9 mouse cellular contexts compared by ENCODE assay signal in genomic region chr3:35482296-35482695, GRCm38 (mm10).
DNase-seq lines count a peak whose midpoint lies in the region; ATAC-seq and TF ChIP-seq lines count a peak whose summit lies in the region.
"Had no signal": no experiment of that assay in that cellular context is flagged by ENCODE, and none has a peak within 500 bp of the region (broad histone marks: within the 10 kb centered on the region; RNA-seq: fewer than 3 reads in every experiment).

No protein-coding gene starts in this region.

- WGBS in cerebellum, adult 2 months, result 2% methylated on average over 6 of the region's 6 CpGs
- 9% methylated on average over 6 of the region's 6 CpGs for WGBS in liver, postnatal 0 days (ENCODE audit: insufficient replicate concordance)

- no peak overlapping the region for H3K9ac ChIP-seq in liver, postnatal 0 days (replicated peaks)
- H3K9ac ChIP-seq: limb, embryonic 15.5 days had no signal

- DNase-seq in urinary bladder, postnatal 25 days (ENCODE audit: low spot score), result peak; percentile 24
- DNase-seq in urinary bladder, adult 2 months (ENCODE audit: low spot score), result no peak
- DNase-seq in cerebellum, adult 2 months, result peak; percentile 39 to 49
- DNase-seq in kidney, adult 9 months, result peak; percentile 46
- DNase-seq in liver, postnatal 0 days, result peak; percentile 24
- peak; percentile 66 for DNase-seq in retina, postnatal 7 days (ENCODE audit: low read depth, low spot score)

- no peak for TF ChIP-seq POLR2A in cerebellum, adult 2 months (IDR thresholded peaks at IDR 0.05; ENCODE audit: borderline replicate concordance, insufficient read depth, low read length)

- no peaks in the 10 kb centered on the region for H3K27me3 ChIP-seq in cerebellum, adult 2 months (ENCODE audit: control insufficient read depth, insufficient read depth, low read length)
- 0 out of 2 replicates have a peak, but pooled peaks cover 3% of the 10 kb centered on the region for H3K27me3 ChIP-seq in liver, postnatal 0 days (ENCODE audit: insufficient read depth, low read length)

- peak; percentile 91 for ATAC-seq in frontal cortex, adult (ENCODE audit: low TSS enrichment)
- no peak for ATAC-seq in liver, postnatal 0 days
- no peak for ATAC-seq in megakaryocyte, adult 5-6 weeks (ENCODE audit: poor library complexity, severe bottlenecking)

- TF ChIP-seq EP300 in liver, postnatal 0 days (IDR thresholded peaks at IDR 0.05; ENCODE audit: low read depth), result no peak

- H3K9me3 ChIP-seq in liver, postnatal 0 days (ENCODE audit: low read length), result no peaks in the 10 kb centered on the region
- H3K9me3 ChIP-seq: limb, embryonic 15.5 days had no signal

- TF ChIP-seq CTCF in cerebellum, adult 2 months (IDR thresholded peaks at IDR 0.05; ENCODE audit: borderline replicate concordance, insufficient read depth, low read depth, low read length), result peak; percentile 70
- peak; percentile 72 for TF ChIP-seq CTCF in liver, postnatal 0 days (IDR thresholded peaks at IDR 0.05; ENCODE audit: low read depth)

- H3K27ac ChIP-seq in cerebellum, adult 2 months (ENCODE audit: insufficient read depth, low read length), result no peak overlapping the region
- no peak overlapping the region for H3K27ac ChIP-seq in liver, postnatal 0 days (ENCODE audit: low read depth)
- H3K27ac ChIP-seq: limb, embryonic 15.5 days had no signal

- H3K4me2 ChIP-seq in liver, postnatal 0 days (ENCODE audit: low read depth, low read length), result no peak overlapping the region
- H3K4me2 ChIP-seq: limb, embryonic 15.5 days had no signal

- no peak overlapping the region for H3K4me3 ChIP-seq in cerebellum, adult 2 months (replicated peaks; ENCODE audit: insufficient read depth, low read depth, low read length)
- H3K4me3 ChIP-seq in liver, postnatal 0 days (ENCODE audit: low read depth, low read length), result no peak overlapping the region
- H3K4me3 ChIP-seq: limb, embryonic 15.5 days had no signal

- H3K36me3 ChIP-seq in liver, postnatal 0 days (replicated peaks; ENCODE audit: insufficient read depth, low read length), result no peaks in the 10 kb centered on the region
- H3K36me3 ChIP-seq: limb, embryonic 15.5 days had no signal

- no peaks in the 10 kb centered on the region for H3K4me1 ChIP-seq in cerebellum, adult 2 months (ENCODE audit: control insufficient read depth, insufficient read depth, low read length)
- no peaks in the 10 kb centered on the region for H3K4me1 ChIP-seq in liver, postnatal 0 days (ENCODE audit: insufficient read depth)
- H3K4me1 ChIP-seq: limb, embryonic 15.5 days had no signal
